Mouse (Mus musculus): Measurements from ENCODE around the gene Olfr10. TPM values are rescaled to one million over a fixed set of nuclear protein-coding genes. Genes with fewer than 3 reads are reported as not detected.

Gene Olfr10
- polyA plus RNA-seq, 1 experiment from 2014 or later, result not detected

Other genes starting within 250 kb of the Olfr10 start
- 0.23 and 0.58 TPM in 2 replicates for gene Tgtp2, start 240.5 kb upstream of the Olfr10 start, polyA plus RNA-seq (2014; fragmentation: Nextera tagmentation; extraction: Ambion mirVana)
- gene Ifi47, start 228.2 kb upstream of the Olfr10 start, polyA plus RNA-seq (2014; fragmentation: Nextera tagmentation; extraction: Ambion mirVana), result 6.0 and 8.2 TPM in 2 replicates
- gene Olfr1396, start 189.9 kb upstream of the Olfr10 start, polyA plus RNA-seq (2014; fragmentation: Nextera tagmentation; extraction: Ambion mirVana), result not detected in 2 replicates
- gene Olfr1395, start 162.5 kb upstream of the Olfr10 start, polyA plus RNA-seq (2014; fragmentation: Nextera tagmentation; extraction: Ambion mirVana), result not detected in 2 replicates
- gene Olfr1394, start 150.4 kb upstream of the Olfr10 start, polyA plus RNA-seq (2014; fragmentation: Nextera tagmentation; extraction: Ambion mirVana), result not detected in 2 replicates
- 2.0 and 2.2 TPM in 2 replicates for gene Btnl9, start 117.6 kb upstream of the Olfr10 start, polyA plus RNA-seq (2014; fragmentation: Nextera tagmentation; extraction: Ambion mirVana)
- gene Zfp62, start 101.4 kb upstream of the Olfr10 start, polyA plus RNA-seq (2014; fragmentation: Nextera tagmentation; extraction: Ambion mirVana), result 30.9 and 32.2 TPM in 2 replicates
- 41.7 and 43.3 TPM in 2 replicates for gene Mgat1, start 60.5 kb upstream of the Olfr10 start, polyA plus RNA-seq (2014; fragmentation: Nextera tagmentation; extraction: Ambion mirVana)
- 0.13 TPM in 1 of 2 replicates, not detected in the other for gene Olfr1393, start 26.4 kb upstream of the Olfr10 start, polyA plus RNA-seq (2014; fragmentation: Nextera tagmentation; extraction: Ambion mirVana)
- not detected in 2 replicates for gene Olfr1392, start 19.5 kb upstream of the Olfr10 start, polyA plus RNA-seq (2014; fragmentation: Nextera tagmentation; extraction: Ambion mirVana)
- gene Olfr1391, start 18.0 kb downstream of the Olfr10 start, polyA plus RNA-seq (2014; fragmentation: Nextera tagmentation; extraction: Ambion mirVana), result not detected in 2 replicates
- gene Olfr1390, start 30.4 kb downstream of the Olfr10 start, polyA plus RNA-seq (2014; fragmentation: Nextera tagmentation; extraction: Ambion mirVana), result not detected in 2 replicates
- gene Olfr1389, start 118.3 kb downstream of the Olfr10 start, polyA plus RNA-seq (2014; fragmentation: Nextera tagmentation; extraction: Ambion mirVana), result not detected in 2 replicates
- gene Olfr1388, start 131.9 kb downstream of the Olfr10 start, polyA plus RNA-seq (2014; fragmentation: Nextera tagmentation; extraction: Ambion mirVana), result 0.19 and 0.21 TPM in 2 replicates
- not detected in 2 replicates for gene Olfr1387, start 150.6 kb downstream of the Olfr10 start, polyA plus RNA-seq (2014; fragmentation: Nextera tagmentation; extraction: Ambion mirVana)
- not detected in 2 replicates for gene Olfr1386, start 160.3 kb downstream of the Olfr10 start, polyA plus RNA-seq (2014; fragmentation: Nextera tagmentation; extraction: Ambion mirVana)
- not detected in 2 replicates for gene Olfr1385, start 184.3 kb downstream of the Olfr10 start, polyA plus RNA-seq (2014; fragmentation: Nextera tagmentation; extraction: Ambion mirVana)
- gene Olfr1384, start 202.0 kb downstream of the Olfr10 start, polyA plus RNA-seq (2014; fragmentation: Nextera tagmentation; extraction: Ambion mirVana), result not detected in 2 replicates
- not detected in 2 replicates for gene Olfr1383, start 214.9 kb downstream of the Olfr10 start, polyA plus RNA-seq (2014; fragmentation: Nextera tagmentation; extraction: Ambion mirVana)
- not detected in 2 replicates for gene Olfr1382, start 223.5 kb downstream of the Olfr10 start, polyA plus RNA-seq (2014; fragmentation: Nextera tagmentation; extraction: Ambion mirVana)
- not detected in 2 replicates for gene Olfr1381, start 238.7 kb downstream of the Olfr10 start, polyA plus RNA-seq (2014; fragmentation: Nextera tagmentation; extraction: Ambion mirVana)

All from liver, embryonic 11.5 days (tissue).